ENCODE assay signal across 15 mouse cellular contexts in the genomic region with DNA sequence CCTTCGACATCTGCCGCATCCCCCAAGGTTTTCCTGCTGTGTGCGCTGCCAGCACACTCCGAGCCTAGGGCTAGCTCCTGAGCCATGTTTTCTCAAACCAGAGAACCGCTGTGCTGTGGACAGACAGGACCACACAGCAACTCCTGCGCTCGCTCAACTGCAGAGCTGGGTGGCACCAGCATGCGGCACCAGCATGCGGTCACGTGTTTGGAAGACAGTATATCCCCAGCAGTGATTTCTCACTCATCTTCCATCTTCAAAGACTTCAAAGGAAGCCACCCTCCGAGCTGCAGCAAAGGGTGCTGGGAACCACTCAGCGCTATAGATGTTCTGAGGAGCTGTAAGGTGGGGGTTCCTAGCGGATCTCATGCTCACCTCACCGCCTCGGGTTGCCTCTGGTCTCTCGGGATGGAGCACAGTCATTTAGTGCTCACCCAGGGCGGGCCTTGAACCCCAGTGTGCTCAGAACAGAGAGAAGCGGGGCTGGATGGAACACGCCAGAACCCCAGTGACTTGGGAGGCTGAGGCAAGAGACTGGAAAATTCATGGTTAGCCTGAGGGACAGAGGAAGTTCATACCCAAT. TPM values are rescaled to one million over a fixed set of nuclear protein-coding genes. Genes with fewer than 3 reads are reported as not detected.
DNase-seq lines count a peak whose midpoint lies in the region; TF ChIP-seq lines count a peak whose summit lies in the region.
"Had no signal": no experiment of that assay in that cellular context is flagged by ENCODE, and none has a peak within 500 bp of the region (broad histone marks: within the 10 kb centered on the region; RNA-seq: fewer than 3 reads in every experiment).

No protein-coding gene starts in this region.

- H3K9me3 ChIP-seq in heart, embryonic 10.5 days = no peaks in the 10 kb centered on the region
- H3K9me3 ChIP-seq in ES-E14 (ENCODE audit: control insufficient read depth, insufficient read depth, low read depth, low read length) = no peaks in the 10 kb centered on the region
- no peaks in the 10 kb centered on the region for H3K9me3 ChIP-seq in limb, embryonic 10.5 days (replicated peaks)
- H3K9me3 ChIP-seq: forebrain, embryonic 15.5 days; hindbrain, embryonic 15.5 days; kidney, embryonic 15.5 days; midbrain, embryonic 10.5 days had no signal

- intact Hi-C loops in heart, postnatal 14 days (cut with DNase I) = no loop called here
- intact Hi-C loops in left cerebral cortex, adult 2 months (cut with DNase I) = no loop called here
- intact Hi-C loops in left cerebral cortex, postnatal 14 days (cut with DNase I) = loop anchor here (5.0 kb wide), 1 partner anchor 817 kb away; a partner anchor contains a TSS

- H3K27ac ChIP-seq in heart, embryonic 10.5 days = no peak overlapping the region
- H3K27ac ChIP-seq in left cerebral cortex, adult 2 months = peak overlapping the region; percentile 22; the same call in 1 of the 2 replicates
- H3K27ac ChIP-seq in ES-E14 (ENCODE audit: insufficient read depth, low read depth, low read length, poor library complexity, severe bottlenecking) = no peak overlapping the region; the same call in 1 of the 2 replicates
- H3K27ac ChIP-seq in limb, embryonic 10.5 days = no peak overlapping the region
- H3K27ac ChIP-seq: forebrain, embryonic 15.5 days; hindbrain, embryonic 15.5 days; kidney, embryonic 15.5 days; midbrain, embryonic 10.5 days had no signal

- no peak for DNase-seq in heart, embryonic 10.5 days (ENCODE audit: low spot score)
- DNase-seq in heart, postnatal 14 days = no peak
- no peak for DNase-seq in left cerebral cortex, adult 2 months (ENCODE audit: extremely low spot score in 1 of 2, low spot score in 2 of 2)
- DNase-seq in left cerebral cortex, postnatal 14 days (ENCODE audit: low spot score in 2 of 2) = no peak
- no peak for DNase-seq in ES-E14 (ENCODE audit: low read depth, low spot score)
- peak; percentile 31 for DNase-seq in limb, embryonic 10.5 days (ENCODE audit: low spot score)
- DNase-seq in right cerebral cortex, postnatal 4 days = no peak
- DNase-seq in urinary bladder, adult 2 months (ENCODE audit: low spot score) = no peak
- DNase-seq: adrenal gland, adult 8-10 months; layer of hippocampus, postnatal 36 days had no signal

- H3K4me1 ChIP-seq in heart, embryonic 10.5 days = peaks cover 13% of the 10 kb centered on the region
- H3K4me1 ChIP-seq in ES-E14 (ENCODE audit: control insufficient read depth in 2 of 2, insufficient read depth in 2 of 2, low read length in 2 of 2, poor library complexity in 1 of 2) = peaks cover 7 to 23% of the 10 kb centered on the region in 2 experiments; a peak in 3 of 4 replicates
- H3K4me1 ChIP-seq in limb, embryonic 10.5 days = peaks cover 14% of the 10 kb centered on the region
- H3K4me1 ChIP-seq: forebrain, embryonic 15.5 days; hindbrain, embryonic 15.5 days; midbrain, embryonic 10.5 days had no signal

- H3K36me3 ChIP-seq in heart, embryonic 10.5 days = no peaks in the 10 kb centered on the region
- H3K36me3 ChIP-seq in ES-E14 (ENCODE audit: control insufficient read depth, insufficient read depth, low read length, poor library complexity, severe bottlenecking) = no peaks in the 10 kb centered on the region
- no peaks in the 10 kb centered on the region for H3K36me3 ChIP-seq in limb, embryonic 10.5 days
- H3K36me3 ChIP-seq: forebrain, embryonic 15.5 days; hindbrain, embryonic 15.5 days; kidney, embryonic 15.5 days; midbrain, embryonic 10.5 days had no signal

- 24% methylated on average over 19 of the region's 19 CpGs for WGBS in heart, embryonic 10.5 days
- 29% methylated on average over 19 of the region's 19 CpGs for WGBS in limb, embryonic 10.5 days

- peaks cover 4% of the 10 kb centered on the region; the same call in 1 of the 2 replicates for H3K27me3 ChIP-seq in heart, embryonic 10.5 days (ENCODE audit: insufficient read depth, poor library complexity, severe bottlenecking)
- peaks cover 13% of the 10 kb centered on the region for H3K27me3 ChIP-seq in limb, embryonic 10.5 days (ENCODE audit: low read depth, poor library complexity, severe bottlenecking)
- H3K27me3 ChIP-seq: forebrain, embryonic 15.5 days; hindbrain, embryonic 15.5 days had no signal

- in situ Hi-C loops in ES-E14 (cut with MboI; ENCODE audit: low sequenced_read_pairs in 2 of 2, unreplicated experiment in 2 of 2) = no loop called here

- 0 out of 2 replicates have a peak overlapping the region, but pooled peaks have one; percentile 6 for H3K4me3 ChIP-seq in heart, embryonic 10.5 days
- H3K4me3 ChIP-seq in left cerebral cortex, adult 2 months = no peak overlapping the region
- H3K4me3 ChIP-seq in ES-E14 (ENCODE audit: insufficient read depth in 1 of 2, low read depth in 1 of 2, low read length in 2 of 2, poor library complexity in 1 of 2, severe bottlenecking in 1 of 2) = peak overlapping the region in 1 of 2 experiments; percentile 6; a peak in 1 of 4 replicates
- no peak overlapping the region for H3K4me3 ChIP-seq in limb, embryonic 10.5 days
- H3K4me3 ChIP-seq: forebrain, embryonic 15.5 days; hindbrain, embryonic 15.5 days; kidney, embryonic 15.5 days; midbrain, embryonic 10.5 days had no signal

- TF ChIP-seq CTCF in left cerebral cortex, adult 2 months (IDR thresholded peaks at IDR 0.05) = no peak

- peak overlapping the region; percentile 44; the same call in 1 of the 2 replicates for H3K9ac ChIP-seq in ES-E14 (ENCODE audit: insufficient read depth, low read depth, low read length, poor library complexity, severe bottlenecking)
- H3K9ac ChIP-seq: forebrain, embryonic 15.5 days; hindbrain, embryonic 15.5 days; kidney, embryonic 15.5 days; liver, postnatal 0 days had no signal

TF ChIP-seq in ES-E14, 5 proteins besides CTCF, POLR2A, EP300 and RAD21:
- TF ChIP-seq HCFC1 (IDR thresholded peaks at IDR 0.05; ENCODE audit: borderline replicate concordance, insufficient read depth, low read length) = no peak
- no peak for TF ChIP-seq CHD2 (IDR thresholded peaks at IDR 0.05; ENCODE audit: low read depth, low read length)
- no peak for TF ChIP-seq MAFK (IDR thresholded peaks at IDR 0.05; ENCODE audit: insufficient read depth, low read depth, low read length)
- TF ChIP-seq ZNF384 (IDR thresholded peaks at IDR 0.05; ENCODE audit: low read depth, low read length) = no peak
- no peak for TF ChIP-seq ZC3H11A (IDR thresholded peaks at IDR 0.05; ENCODE audit: borderline replicate concordance, low read depth, low read length)

RNA-seq across cellular contexts. Expression of a gene that starts 23.8 kb away (rescaled TPM):
- 4.0 and 6.8 TPM in 2 replicates for polyA plus RNA-seq in heart, embryonic 10.5 days (2016; fragmentation: Nextera tagmentation; extraction: Ambion mirVana)
- 10 to 100 TPM; 30.6 to 36.0 TPM for total RNA-seq in heart, postnatal 14 days (2021)
- total RNA-seq in left cerebral cortex, adult 2 months (2021) = 10 to 100 TPM; 13.0 to 14.0 TPM
- 10 to 100 TPM; 25.3 to 25.4 TPM for total RNA-seq in left cerebral cortex, postnatal 14 days (2021)
- 36.4 and 53.2 TPM in 2 replicates for total RNA-seq in ES-E14 (2012; rRNA removed)
- polyA plus RNA-seq in limb, embryonic 10.5 days (2016; fragmentation: Nextera tagmentation; extraction: Ambion mirVana) = 3.7 and 4.6 TPM in 2 replicates
- 34.8 and 36.8 TPM in 2 replicates for polyA plus RNA-seq in urinary bladder, adult 2 months (2012; rRNA removed)

RNA-seq across cellular contexts. Expression of a gene that starts 32.0 kb away (rescaled TPM):
- polyA plus RNA-seq in heart, embryonic 10.5 days (2016; fragmentation: Nextera tagmentation; extraction: Ambion mirVana) = 12.5 and 14.6 TPM in 2 replicates
- 1 to 10 TPM; 1.7 to 3.3 TPM for total RNA-seq in heart, postnatal 14 days (2021)
- total RNA-seq in left cerebral cortex, adult 2 months (2021) = 10 to 100 TPM; 16.3 to 18.3 TPM
- total RNA-seq in left cerebral cortex, postnatal 14 days (2021) = 10 to 100 TPM; 16.1 to 16.3 TPM
- total RNA-seq in ES-E14 (2012; rRNA removed) = 6.7 and 8.2 TPM in 2 replicates
- 20.6 and 22.0 TPM in 2 replicates for polyA plus RNA-seq in limb, embryonic 10.5 days (2016; fragmentation: Nextera tagmentation; extraction: Ambion mirVana)
- polyA plus RNA-seq in urinary bladder, adult 2 months (2012; rRNA removed) = 8.4 and 9.4 TPM in 2 replicates

RNA-seq across cellular contexts. Expression of a gene that starts 52.1 kb away (rescaled TPM):
- polyA plus RNA-seq in heart, embryonic 10.5 days (2016; fragmentation: Nextera tagmentation; extraction: Ambion mirVana) = 2.9 TPM in 2 replicates
- 1 to 10 TPM; 7.2 to 7.7 TPM for total RNA-seq in heart, postnatal 14 days (2021)
- 1 to 10 TPM; 2.2 to 3.3 TPM for total RNA-seq in left cerebral cortex, adult 2 months (2021)
- 1 to 10 TPM; 2.2 to 2.4 TPM for total RNA-seq in left cerebral cortex, postnatal 14 days (2021)
- 44.1 and 74.5 TPM in 2 replicates for total RNA-seq in ES-E14 (2012; rRNA removed)
- 4.3 and 4.8 TPM in 2 replicates for polyA plus RNA-seq in limb, embryonic 10.5 days (2016; fragmentation: Nextera tagmentation; extraction: Ambion mirVana)
- polyA plus RNA-seq in urinary bladder, adult 2 months (2012; rRNA removed) = 9.5 and 17.8 TPM in 2 replicates
